Mouse (Mus musculus) kidney, adult 18-20 months (tissue): ENCODE data around the gene Tyw3.

ENCODE experiments used
- DNase-seq: peaks from one replicate; pipeline ENCODE4 v3.0.0; 2021

The Tyw3 gene

GRCm38 (mm10) chr3:154562192-154562591, 34.7 kb downstream of the Tyw3 start:
- DNase-seq: no peak

- no peak for DNase-seq
Observed at GRCm38 (mm10) chr3:154551035-154551411, 45.9 kb downstream of the Tyw3 start.

- DNase-seq: no peak
Observed at GRCm38 (mm10) chr3:154550326-154551034, 46.4 kb downstream of the Tyw3 start.

- DNase-seq: no peak
Observed at GRCm38 (mm10) chr3:154548868-154549301, 48.0 kb downstream of the Tyw3 start.

GRCm38 (mm10) chr3:154547549-154548426, 49.1 kb downstream of the Tyw3 start:
- no peak for DNase-seq

GRCm38 (mm10) chr3:154546234-154546633, 50.7 kb downstream of the Tyw3 start:
- no peak for DNase-seq

GRCm38 (mm10) chr3:154540086-154540911, 56.6 kb downstream of the Tyw3 start:
- DNase-seq: no peak

- DNase-seq: no peak
Observed at GRCm38 (mm10) chr3:154536134-154536533, 60.8 kb downstream of the Tyw3 start.

- no peak for DNase-seq
Observed at GRCm38 (mm10) chr3:154533246-154533645, 63.7 kb downstream of the Tyw3 start.

GRCm38 (mm10) chr3:154528973-154529372, 67.9 kb downstream of the Tyw3 start:
- no peak for DNase-seq

- no peak for DNase-seq
Observed at GRCm38 (mm10) chr3:154526610-154527009, 70.3 kb downstream of the Tyw3 start.
